Mouse (Mus musculus) forebrain, embryonic 11.5 days (tissue): ENCODE measurements at regions not wholly inside any gene's neighbourhood (a gene's known extent, or its start where the extent isn't known, plus 50 kb on each side); places are given as distances from the start of the nearest gene placed in this dataset.

ENCODE experiments used
- ATAC-seq: fragments of 200-750 bp; cut with Nextera tagmentation; replicated peaks from 2 replicates; pipeline ENCODE4 v1.8.0; 2017; ENCODE audit warnings: moderate TSS enrichment; ENCODE audit not compliant: low FRiP score
- DNase-seq: peaks from one replicate; pipeline ENCODE4 v3.0.0-alpha.2; 2017; ENCODE audit warnings: low spot score
- H3K27ac ChIP-seq: fragments of 300-500 bp; sonication (generic); 2 replicates; pipeline ENCODE4 v1.5.1; 2014; ENCODE audit warnings: low read depth, low read length
- H3K27me3 ChIP-seq: fragments of 300-500 bp; sonication (generic); 2 replicates; pipeline ENCODE4 v1.6.1; 2014; ENCODE audit warnings: mild to moderate bottlenecking, low read length, mixed read lengths; ENCODE audit not compliant: control insufficient read depth, insufficient read depth
- H3K36me3 ChIP-seq: fragments of 300-500 bp; sonication (generic); 2 replicates; pipeline ENCODE4 v1.6.1; 2014; ENCODE audit warnings: mild to moderate bottlenecking, low read length, moderate library complexity, mixed read lengths; ENCODE audit not compliant: control insufficient read depth, insufficient read depth
- H3K4me1 ChIP-seq: fragments of 300-500 bp; sonication (generic); replicated peaks from 2 replicates; pipeline ENCODE4 v1.6.1; 2014; ENCODE audit warnings: low read length, mixed read lengths; ENCODE audit not compliant: control insufficient read depth, insufficient read depth
- H3K4me2 ChIP-seq: fragments of 300-500 bp; sonication (generic); 2 replicates; pipeline ENCODE4 v1.6.1; 2014; ENCODE audit warnings: low read depth, mild to moderate bottlenecking, low read length, moderate library complexity, mixed read lengths; ENCODE audit not compliant: severe bottlenecking
- H3K4me3 ChIP-seq: fragments of 300-500 bp; sonication (generic); 2 replicates; pipeline ENCODE4 v1.5.1; 2014; ENCODE audit warnings: low read depth, low read length
- H3K9ac ChIP-seq: fragments of 300-500 bp; sonication (generic); 2 replicates; pipeline ENCODE4 v1.6.1; 2014; ENCODE audit warnings: low read length
- H3K9me3 ChIP-seq: fragments of 300-500 bp; sonication (generic); 2 replicates; pipeline ENCODE4 v1.6.1; 2016; ENCODE audit warnings: low read length, mixed read lengths; ENCODE audit not compliant: control insufficient read depth
- WGBS: fragments of 180-500 bp; shearing (Covaris S2); extraction: QIAGEN DNeasy Blood & Tissue Kit; methylation state at CpG from one replicate; pipeline ENCODE4 v1.1.7; 2014; 5-methylcytosine and 5-hydroxymethylcytosine counted together

GRCm38 (mm10) chr17:77819698-77820097 lies 380.4 kb upstream of the Crim1 start:
- WGBS = 82% methylated on average over 8 of the region's 8 CpGs
- no peak for DNase-seq
- H3K9ac ChIP-seq = no peak overlapping the region
- ATAC-seq = no peak
- no peak overlapping the region for H3K27ac ChIP-seq
- no peak overlapping the region for H3K4me2 ChIP-seq
- H3K4me3 ChIP-seq = no peak overlapping the region
- H3K4me1 ChIP-seq = no peaks in the 10 kb centered on the region
- no peaks in the 10 kb centered on the region for H3K9me3 ChIP-seq
- H3K27me3 ChIP-seq = no peaks in the 10 kb centered on the region
- H3K36me3 ChIP-seq = no peaks in the 10 kb centered on the region

- 75% methylated on average over 3 of the region's 3 CpGs for WGBS
- no peaks in the 10 kb centered on the region for H3K27me3 ChIP-seq
- 0 out of 2 replicates have a peak, but pooled peaks have one; percentile 49 for ATAC-seq
These were observed 356.1 kb upstream of the Crim1 start for GRCm38 (mm10) chr17:77843949-77844348.

GRCm38 (mm10) chr17:77874497-77874896 lies 325.6 kb upstream of the Crim1 start:
- Histone ChIP-seq H3K27me3 (no peaks in the 10 kb centered on the region), H3K36me3 (no peaks in the 10 kb centered on the region), H3K4me2 (no peak overlapping the region), H3K4me3 (no peak overlapping the region), H3K9me3 (no peaks in the 10 kb centered on the region), H3K9ac (no peak overlapping the region), H3K27ac (no peak overlapping the region), H3K4me1 (no peaks in the 10 kb centered on the region)
- DNase-seq (no peak), ATAC-seq (no peak)
- WGBS = 91% methylated on average over 3 of the region's 3 CpGs

More at GRCm38 (mm10) chr17:77843949-77844348, 356.1 kb upstream of the Crim1 start:
- no peak overlapping the region for H3K4me3 ChIP-seq
- no peak overlapping the region for H3K9ac ChIP-seq
- H3K4me1 ChIP-seq = no peaks in the 10 kb centered on the region
- no peak overlapping the region for H3K4me2 ChIP-seq
- H3K36me3 ChIP-seq = no peaks in the 10 kb centered on the region
- no peak for DNase-seq
- H3K27ac ChIP-seq = no peak overlapping the region
- H3K9me3 ChIP-seq = no peaks in the 10 kb centered on the region

GRCm38 (mm10) chr17:77877016-77877415 lies 323.0 kb upstream of the Crim1 start:
- 8% methylated on average over 2 of the region's 2 CpGs for WGBS
- no peak for ATAC-seq
- no peak overlapping the region for H3K4me2 ChIP-seq

GRCm38 (mm10) chr17:77885150-77885549 lies 314.9 kb upstream of the Crim1 start:
- H3K9me3 ChIP-seq = no peaks in the 10 kb centered on the region
- no peak overlapping the region for H3K4me3 ChIP-seq
- DNase-seq (no peak), ATAC-seq (no peak)
- H3K4me2 ChIP-seq = no peak overlapping the region
- H3K27ac ChIP-seq = no peak overlapping the region
- no peak overlapping the region for H3K9ac ChIP-seq
- no peaks in the 10 kb centered on the region for H3K4me1 ChIP-seq
- WGBS = 83% methylated on average over 2 of the region's 2 CpGs
- no peaks in the 10 kb centered on the region for H3K36me3 ChIP-seq
- no peaks in the 10 kb centered on the region for H3K27me3 ChIP-seq

More at GRCm38 (mm10) chr17:77877016-77877415, 323.0 kb upstream of the Crim1 start:
- no peak for DNase-seq
- Histone ChIP-seq H3K4me1 (no peaks in the 10 kb centered on the region), H3K4me3 (no peak overlapping the region), H3K27me3 (no peaks in the 10 kb centered on the region), H3K36me3 (no peaks in the 10 kb centered on the region), H3K27ac (no peak overlapping the region), H3K9me3 (no peaks in the 10 kb centered on the region), H3K9ac (no peak overlapping the region)

GRCm38 (mm10) chr17:77889147-77889546 lies 310.9 kb upstream of the Crim1 start:
- DNase-seq (no peak), ATAC-seq (no peak)
- WGBS = 70% methylated on average over 2 of the region's 2 CpGs

GRCm38 (mm10) chr17:77904412-77904811 lies 295.6 kb upstream of the Crim1 start:
- Histone ChIP-seq H3K4me2 (no peak overlapping the region), H3K4me3 (no peak overlapping the region), H3K27ac (no peak overlapping the region), H3K9ac (no peak overlapping the region), H3K27me3 (no peaks in the 10 kb centered on the region), H3K4me1 (no peaks in the 10 kb centered on the region), H3K9me3 (no peaks in the 10 kb centered on the region), H3K36me3 (no peaks in the 10 kb centered on the region)
- ATAC-seq = no peak
- DNase-seq = no peak
- WGBS = 93% methylated on average over 3 of the region's 3 CpGs

More at GRCm38 (mm10) chr17:77889147-77889546, 310.9 kb upstream of the Crim1 start:
- Histone ChIP-seq H3K9me3 (no peaks in the 10 kb centered on the region), H3K36me3 (no peaks in the 10 kb centered on the region), H3K4me3 (no peak overlapping the region), H3K4me1 (no peaks in the 10 kb centered on the region), H3K27ac (no peak overlapping the region), H3K27me3 (no peaks in the 10 kb centered on the region), H3K4me2 (no peak overlapping the region), H3K9ac (no peak overlapping the region)

GRCm38 (mm10) chr17:77913962-77914450 lies 286.0 kb upstream of the Crim1 start:
- H3K4me3 ChIP-seq = no peak overlapping the region
- H3K9me3 ChIP-seq = no peaks in the 10 kb centered on the region
- no peak overlapping the region for H3K27ac ChIP-seq
- H3K27me3 ChIP-seq = no peaks in the 10 kb centered on the region
- no peak for ATAC-seq
- 91% methylated on average over 4 of the region's 4 CpGs for WGBS
- no peak overlapping the region for H3K9ac ChIP-seq
- DNase-seq = no peak
- H3K36me3 ChIP-seq = no peaks in the 10 kb centered on the region
- no peaks in the 10 kb centered on the region for H3K4me1 ChIP-seq
- H3K4me2 ChIP-seq = no peak overlapping the region

- no peak for ATAC-seq
- no peak for DNase-seq
- 86% methylated on average over 3 of the region's 3 CpGs for WGBS
- no peak overlapping the region for H3K4me3 ChIP-seq
- no peaks in the 10 kb centered on the region for H3K4me1 ChIP-seq
- H3K27me3 ChIP-seq = no peaks in the 10 kb centered on the region
- H3K36me3 ChIP-seq = no peaks in the 10 kb centered on the region
- no peak overlapping the region for H3K9ac ChIP-seq
- H3K9me3 ChIP-seq = no peaks in the 10 kb centered on the region
- no peak overlapping the region for H3K4me2 ChIP-seq
- no peak overlapping the region for H3K27ac ChIP-seq
These were observed 269.8 kb upstream of the Crim1 start for GRCm38 (mm10) chr17:77930253-77930652.
